Mouse (Mus musculus): Measurements from ENCODE around the gene AY074887.
"Not testable (repeated sequence)": the region's sequence is repeated elsewhere in the genome, so short reads cannot be mapped to it uniquely, and the experiment has no call there.

AY074887 gene

GRCm38 (mm10) chr9:54950575-54951321 lies at the start of gene AY074887, which contains the start of gene Psma4:
AY074887 (minus strand) TSS chr9:54950998.
Psma4 (plus strand) TSS chr9:54950790.
- peak; percentile 86 for DNase-seq (ENCODE audit: low spot score)

GRCm38 (mm10) chr9:54995645-54996044 lies 44.8 kb upstream of the AY074887 start:
- no peak for DNase-seq (ENCODE audit: low spot score)

GRCm38 (mm10) chr9:54994381-54994780 lies 43.6 kb upstream of the AY074887 start:
- DNase-seq (ENCODE audit: low spot score) = no peak

GRCm38 (mm10) chr9:54990362-54990761 lies 39.6 kb upstream of the AY074887 start:
- DNase-seq (ENCODE audit: low spot score) = no peak

- DNase-seq (ENCODE audit: low spot score) = no peak
Measured at GRCm38 (mm10) chr9:54982401-54982800, 31.6 kb upstream of the AY074887 start.

- DNase-seq (ENCODE audit: low spot score) = no peak
Measured at GRCm38 (mm10) chr9:54981291-54982191, 30.7 kb upstream of the AY074887 start.

- no peak for DNase-seq (ENCODE audit: low spot score)
Measured at GRCm38 (mm10) chr9:54980674-54981073, 29.9 kb upstream of the AY074887 start, which contains the start of gene Chrna5. Chrna5 (plus strand) TSS chr9:54980880.

- DNase-seq (ENCODE audit: low spot score) = no peak
Measured at GRCm38 (mm10) chr9:54969972-54970637, 19.3 kb upstream of the AY074887 start.

- DNase-seq (ENCODE audit: low spot score) = no peak
Measured at GRCm38 (mm10) chr9:54963669-54964068, 12.9 kb upstream of the AY074887 start.

GRCm38 (mm10) chr9:54961059-54961458 lies 10.3 kb upstream of the AY074887 start:
- DNase-seq (ENCODE audit: low spot score) = no peak

- not testable (repeated sequence) for DNase-seq (ENCODE audit: low spot score)
Measured at GRCm38 (mm10) chr9:54950162-54950561, 636 bp downstream of the AY074887 start.

GRCm38 (mm10) chr9:54949465-54949864 lies 1.3 kb downstream of the AY074887 start:
- no peak for DNase-seq (ENCODE audit: low spot score)

GRCm38 (mm10) chr9:54946256-54946655 lies 4.5 kb downstream of the AY074887 start:
- DNase-seq (ENCODE audit: low spot score) = no peak

- no peak for DNase-seq (ENCODE audit: low spot score)
Measured at GRCm38 (mm10) chr9:54944467-54944866, 6.3 kb downstream of the AY074887 start.

- no peak for DNase-seq (ENCODE audit: low spot score)
Measured at GRCm38 (mm10) chr9:54942071-54942470, 8.7 kb downstream of the AY074887 start.

- no peak for DNase-seq (ENCODE audit: low spot score)
Measured at GRCm38 (mm10) chr9:54932379-54932778, 18.4 kb downstream of the AY074887 start.

- no peak for DNase-seq (ENCODE audit: low spot score)
Measured at GRCm38 (mm10) chr9:54931765-54932164, 19.0 kb downstream of the AY074887 start.

GRCm38 (mm10) chr9:54930741-54931140 lies 20.1 kb downstream of the AY074887 start:
- DNase-seq (ENCODE audit: low spot score) = no peak

GRCm38 (mm10) chr9:54919946-54920345 lies 30.9 kb downstream of the AY074887 start:
- no peak for DNase-seq (ENCODE audit: low spot score)

- no peak for DNase-seq (ENCODE audit: low spot score)
Measured at GRCm38 (mm10) chr9:54918781-54919180, 32.0 kb downstream of the AY074887 start.

GRCm38 (mm10) chr9:54918191-54918590 lies 32.6 kb downstream of the AY074887 start:
- no peak for DNase-seq (ENCODE audit: low spot score)

- DNase-seq (ENCODE audit: low spot score) = peak; percentile 64
Measured at GRCm38 (mm10) chr9:54917010-54917677, 33.7 kb downstream of the AY074887 start, which contains the start of gene Hykk. Hykk (plus strand) TSS chr9:54917283.
